Mouse (Mus musculus): ENCODE measurements around the gene Gm42420. TPM values are rescaled to one million over a fixed set of nuclear protein-coding genes. Genes with fewer than 3 reads are reported as not detected.

Gene Gm42420
- 1 to 10 TPM in 2 of 26 experiments, not detected in 24; 1.6 to 1.8 TPM for total RNA-seq (2018; cell fraction: chromatin; rRNA removed)
- total RNA-seq (2018; cell fraction: cytosol; rRNA removed), result 1 to 10 TPM in 1 of 26 experiments, under 1 TPM in 2, not detected in 23; 0.31 to 1.0 (median 0.73) TPM
- 1 to 10 TPM in 2 of 26 experiments, not detected in 24; 1.3 to 2.6 TPM for total RNA-seq (2018; cell fraction: nucleus; rRNA removed)
- polyA plus RNA-seq (2018), result not detected in 3 replicates

GRCm38 (mm10) chr6:39585517-39585916 lies at the start of gene Gm42420:
Gene Gm42420, plus strand, starts transcription at chr6:39585753.
- WGBS (ENCODE audit: missing documents), result 95% methylated on average over 6 of the region's 6 CpGs
- Histone ChIP-seq H3K4me3 (ENCODE audit: inconsistent target) (no peak within 1 kb of the TSS), H3K79me2 (ENCODE audit: inconsistent target) (no peaks in the 10 kb centered on the region), H3K36me3 (ENCODE audit: inconsistent target) (peaks cover 75% of the 10 kb centered on the region), H3K27ac (no peak within 1 kb of the TSS)

DNA sequence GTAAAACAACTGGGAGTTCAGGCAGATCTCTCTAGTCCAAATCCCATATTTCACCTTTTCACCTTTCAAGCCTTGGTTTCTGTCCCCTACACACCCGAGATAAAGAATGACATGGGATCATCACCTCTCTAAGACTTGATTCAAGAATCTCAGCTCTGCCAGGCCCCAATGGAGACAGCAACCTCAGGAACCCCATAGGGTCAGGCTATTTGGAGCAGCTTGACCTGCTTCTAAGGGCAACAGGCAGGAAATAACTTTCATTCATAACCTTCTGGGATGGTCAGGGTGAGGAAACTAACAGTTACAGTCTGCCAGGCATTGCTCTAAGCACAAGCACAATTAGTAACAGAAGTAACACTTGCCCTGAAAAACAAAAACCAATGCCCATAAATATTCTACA lies 48.9 kb upstream of the Gm42420 start:
- 90% methylated on average over 1 of the region's 1 CpGs for WGBS (ENCODE audit: missing documents)
- no peaks in the 10 kb centered on the region for H3K79me2 ChIP-seq (ENCODE audit: inconsistent target)
- H3K27ac ChIP-seq, result no peak overlapping the region
- H3K4me3 ChIP-seq (ENCODE audit: inconsistent target), result no peak overlapping the region
- H3K36me3 ChIP-seq (ENCODE audit: inconsistent target), result no peaks in the 10 kb centered on the region

GRCm38 (mm10) chr6:39537276-39537675 lies 48.3 kb upstream of the Gm42420 start:
- Histone ChIP-seq H3K36me3 (ENCODE audit: inconsistent target) (no peaks in the 10 kb centered on the region), H3K4me3 (ENCODE audit: inconsistent target) (no peak overlapping the region), H3K79me2 (ENCODE audit: inconsistent target) (no peaks in the 10 kb centered on the region), H3K27ac (no peak overlapping the region)
- WGBS (ENCODE audit: missing documents), result 93% methylated on average over 5 of the region's 5 CpGs

DNA sequence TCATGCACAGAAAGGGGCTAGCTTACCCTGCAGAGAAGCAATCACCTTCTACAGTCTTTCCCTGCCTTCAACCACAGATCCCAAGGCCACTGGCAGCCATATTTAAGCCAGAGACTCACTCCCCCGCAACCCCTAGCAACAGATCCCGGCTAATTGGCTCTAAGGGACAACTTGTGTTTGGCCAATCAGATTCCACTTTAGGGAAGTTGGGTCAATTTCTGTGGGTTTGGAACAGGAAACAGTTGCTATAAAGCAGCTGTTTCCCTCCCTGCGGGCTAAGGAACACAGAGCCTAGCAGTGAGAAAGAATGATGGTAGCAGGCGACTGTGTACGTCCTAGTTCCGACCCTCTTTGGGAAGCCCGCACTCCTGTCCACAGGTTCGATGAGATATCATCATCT lies 47.3 kb upstream of the Gm42420 start:
- H3K36me3 ChIP-seq (ENCODE audit: inconsistent target), result no peaks in the 10 kb centered on the region
- no peaks in the 10 kb centered on the region for H3K79me2 ChIP-seq (ENCODE audit: inconsistent target)
- H3K27ac ChIP-seq, result no peak overlapping the region
- no peak overlapping the region for H3K4me3 ChIP-seq (ENCODE audit: inconsistent target)
- WGBS (ENCODE audit: missing documents), result 6% methylated on average over 8 of the region's 8 CpGs

- 51% methylated on average over 7 of the region's 7 CpGs for WGBS (ENCODE audit: missing documents)
- no peak overlapping the region for H3K4me3 ChIP-seq (ENCODE audit: inconsistent target)
- H3K79me2 ChIP-seq (ENCODE audit: inconsistent target), result no peaks in the 10 kb centered on the region
- H3K27ac ChIP-seq, result no peak overlapping the region
- H3K36me3 ChIP-seq (ENCODE audit: inconsistent target), result no peaks in the 10 kb centered on the region
These were observed 45.8 kb upstream of the Gm42420 start for GRCm38 (mm10) chr6:39539679-39540155.

GRCm38 (mm10) chr6:39540563-39540962 lies 45.0 kb upstream of the Gm42420 start:
- no peak overlapping the region for H3K27ac ChIP-seq
- no peaks in the 10 kb centered on the region for H3K79me2 ChIP-seq (ENCODE audit: inconsistent target)
- no peak overlapping the region for H3K4me3 ChIP-seq (ENCODE audit: inconsistent target)
- H3K36me3 ChIP-seq (ENCODE audit: inconsistent target), result no peaks in the 10 kb centered on the region
- 64% methylated on average over 2 of the region's 2 CpGs for WGBS (ENCODE audit: missing documents)

- H3K79me2 ChIP-seq (ENCODE audit: inconsistent target), result no peaks in the 10 kb centered on the region
- H3K27ac ChIP-seq, result no peak overlapping the region
- 70% methylated on average over 14 of the region's 15 CpGs for WGBS (ENCODE audit: missing documents)
- H3K4me3 ChIP-seq (ENCODE audit: inconsistent target), result no peak overlapping the region
- no peaks in the 10 kb centered on the region for H3K36me3 ChIP-seq (ENCODE audit: inconsistent target)
These were observed 42.6 kb upstream of the Gm42420 start for GRCm38 (mm10) chr6:39542631-39543597.

DNA sequence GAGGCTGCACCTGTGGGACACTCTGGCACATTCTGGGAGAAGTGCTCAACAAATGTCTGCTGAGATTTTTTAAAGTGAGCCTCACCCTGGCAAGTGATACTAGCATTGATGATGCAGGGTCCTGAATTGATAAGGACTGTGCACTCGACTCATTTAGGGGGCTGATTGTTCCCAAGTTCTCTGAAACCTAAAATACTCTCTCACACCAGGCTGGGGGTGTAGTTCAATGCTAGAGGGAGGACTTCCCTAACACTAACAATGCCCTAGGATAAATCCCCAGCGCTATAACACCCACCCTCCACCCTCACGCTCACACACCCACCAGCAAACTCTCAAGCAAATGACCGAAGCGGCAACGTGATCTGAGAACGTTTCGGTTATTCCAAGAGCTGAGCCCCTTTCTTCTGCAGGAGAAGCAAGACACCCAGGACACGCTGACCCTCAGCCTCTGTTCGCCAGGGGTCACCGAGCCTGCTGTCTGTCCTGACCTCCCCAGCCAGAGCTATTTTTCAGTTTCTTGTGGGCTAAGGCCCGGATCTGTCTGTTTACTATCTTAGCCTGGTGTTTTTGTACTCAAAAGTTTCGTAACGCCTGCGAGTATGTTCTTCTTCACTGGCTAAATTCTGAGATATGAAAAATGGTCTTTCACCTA lies 41.7 kb upstream of the Gm42420 start:
- 89% methylated on average over 15 of the region's 15 CpGs for WGBS (ENCODE audit: missing documents)
- Histone ChIP-seq H3K27ac (no peak overlapping the region), H3K4me3 (ENCODE audit: inconsistent target) (no peak overlapping the region)

GRCm38 (mm10) chr6:39545474-39545873 lies 40.1 kb upstream of the Gm42420 start:
- no peak overlapping the region for H3K4me3 ChIP-seq (ENCODE audit: inconsistent target)
- no peaks in the 10 kb centered on the region for H3K79me2 ChIP-seq (ENCODE audit: inconsistent target)
- H3K36me3 ChIP-seq (ENCODE audit: inconsistent target), result no peaks in the 10 kb centered on the region
- WGBS (ENCODE audit: missing documents), result 100% methylated on average over 7 of the region's 7 CpGs
- H3K27ac ChIP-seq, result no peak overlapping the region

More for the DNA sequence above, 41.7 kb upstream of the Gm42420 start:
- no peaks in the 10 kb centered on the region for H3K79me2 ChIP-seq (ENCODE audit: inconsistent target)
- H3K36me3 ChIP-seq (ENCODE audit: inconsistent target), result no peaks in the 10 kb centered on the region

GRCm38 (mm10) chr6:39548030-39548429 lies 37.5 kb upstream of the Gm42420 start:
- Histone ChIP-seq H3K79me2 (ENCODE audit: inconsistent target) (no peaks in the 10 kb centered on the region), H3K27ac (no peak overlapping the region), H3K4me3 (ENCODE audit: inconsistent target) (no peak overlapping the region), H3K36me3 (ENCODE audit: inconsistent target) (no peaks in the 10 kb centered on the region)
- 94% methylated on average over 5 of the region's 5 CpGs for whole genome bisulfite sequencing (ENCODE audit: missing documents)

DNA sequence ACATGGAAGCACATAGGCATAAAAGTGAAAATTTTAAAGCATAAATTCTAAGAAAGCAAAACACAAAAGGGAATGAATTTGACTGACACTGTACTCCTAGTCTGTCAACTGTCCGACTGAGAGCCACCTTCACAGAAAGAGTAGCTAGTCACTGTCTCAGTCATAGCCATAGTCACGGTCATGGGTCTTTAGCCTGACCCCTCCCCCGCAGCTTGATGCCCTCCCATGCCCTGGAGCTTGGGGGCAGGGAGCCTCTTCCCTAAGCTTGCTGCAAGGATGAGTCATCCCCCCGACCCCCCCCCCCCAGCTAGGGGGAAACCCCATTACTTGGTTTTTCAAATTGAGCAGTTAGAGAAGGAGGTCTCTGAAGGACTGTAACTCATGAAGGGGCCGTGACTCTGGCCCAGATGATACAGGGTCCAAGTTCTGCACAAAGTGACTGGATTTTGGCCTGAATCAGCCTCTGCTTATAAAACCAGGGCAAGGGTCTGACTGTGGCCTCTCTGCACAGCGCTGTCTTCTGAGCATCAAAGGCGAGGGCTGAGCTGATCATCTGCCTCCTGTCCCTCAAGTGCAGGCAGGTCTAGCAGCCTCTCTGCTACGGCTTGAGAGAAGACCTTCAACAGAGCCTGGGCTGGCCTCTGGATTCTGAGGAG lies 33.4 kb upstream of the Gm42420 start:
- no peaks in the 10 kb centered on the region for H3K36me3 ChIP-seq (ENCODE audit: inconsistent target)
- 49% methylated on average over 8 of the region's 8 CpGs for WGBS (ENCODE audit: missing documents)
- no peak overlapping the region for H3K27ac ChIP-seq
- no peak overlapping the region for H3K4me3 ChIP-seq (ENCODE audit: inconsistent target)
- no peaks in the 10 kb centered on the region for H3K79me2 ChIP-seq (ENCODE audit: inconsistent target)

DNA sequence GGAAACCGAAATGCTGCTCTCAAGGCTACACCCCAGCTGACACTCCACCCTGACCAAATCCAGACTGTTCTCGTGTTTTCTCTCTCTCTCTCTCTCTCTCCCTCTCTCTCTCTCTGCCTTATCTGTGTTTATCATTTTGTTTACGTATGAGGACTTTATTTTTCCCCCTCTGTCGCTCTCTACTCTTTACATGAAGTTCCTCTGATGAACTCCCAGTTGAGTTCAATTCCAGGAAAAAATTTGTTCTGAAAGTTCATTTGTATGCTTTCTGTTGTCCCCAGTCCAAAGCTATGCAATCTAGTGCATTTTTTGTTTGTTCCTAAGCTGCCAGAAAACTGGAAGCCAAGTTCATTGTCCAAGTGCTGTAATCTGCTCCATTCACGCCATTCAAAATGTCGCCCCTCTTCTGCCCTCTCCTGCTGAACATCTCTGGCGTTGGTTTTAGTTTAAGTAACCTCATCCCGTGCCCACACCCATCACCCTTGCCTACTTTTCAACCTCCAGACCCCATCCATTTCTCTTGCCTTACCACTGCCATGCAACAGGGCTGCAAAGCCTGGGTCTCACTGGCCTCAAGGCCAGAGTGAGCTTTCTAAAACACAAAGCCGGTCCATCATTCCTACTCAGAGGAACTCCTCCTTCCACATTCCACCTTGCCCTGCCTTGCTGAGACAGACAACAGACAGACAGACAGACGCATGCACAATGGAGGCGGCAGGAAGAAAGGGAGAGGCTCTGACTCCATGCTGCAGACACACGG lies 30.5 kb upstream of the Gm42420 start:
- H3K27ac ChIP-seq, result no peak overlapping the region
- 96% methylated on average over 12 of the region's 12 CpGs for WGBS (ENCODE audit: missing documents)
- H3K4me3 ChIP-seq (ENCODE audit: inconsistent target), result no peak overlapping the region
- no peaks in the 10 kb centered on the region for H3K36me3 ChIP-seq (ENCODE audit: inconsistent target)
- H3K79me2 ChIP-seq (ENCODE audit: inconsistent target), result no peaks in the 10 kb centered on the region

- Histone ChIP-seq H3K36me3 (ENCODE audit: inconsistent target) (no peaks in the 10 kb centered on the region), H3K79me2 (ENCODE audit: inconsistent target) (no peaks in the 10 kb centered on the region), H3K27ac (no peak overlapping the region), H3K4me3 (ENCODE audit: inconsistent target) (no peak overlapping the region)
- 91% methylated on average over 2 of the region's 2 CpGs for WGBS (ENCODE audit: missing documents)
These were observed 30.0 kb upstream of the Gm42420 start for GRCm38 (mm10) chr6:39555648-39555945.
